Mouse (Mus musculus) cerebellum, postnatal 4 days (tissue): Measurements from ENCODE around the gene Fam151b.

Source experiments
- DNase-seq, 2 experiments: peaks; one replicate each; pipeline ENCODE4 v3.0.0; 2022; ENCODE audit warnings: low spot score in 2 of 2, mixed read lengths in 1 of 2

Fam151b gene

DNA sequence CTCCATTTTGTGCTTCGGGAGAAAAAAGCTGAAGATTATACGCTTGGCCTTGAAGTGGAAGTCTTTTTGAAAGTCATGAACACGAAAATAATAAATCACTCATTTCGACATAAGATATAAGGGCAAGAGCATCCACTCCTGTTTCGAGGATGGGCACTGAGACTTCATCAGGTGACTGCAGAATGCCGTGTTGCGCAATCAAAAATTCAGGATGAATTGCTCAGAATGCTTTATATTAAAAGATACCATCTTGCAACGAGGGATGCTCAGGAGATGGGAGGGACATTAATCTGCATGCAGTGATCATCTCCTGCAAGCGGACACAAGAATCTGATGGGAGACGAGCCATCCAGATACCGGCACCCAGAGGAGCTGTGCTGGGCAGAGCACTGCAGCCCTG is 64.2 kb downstream of the Fam151b start:
- no peak for DNase-seq

DNA sequence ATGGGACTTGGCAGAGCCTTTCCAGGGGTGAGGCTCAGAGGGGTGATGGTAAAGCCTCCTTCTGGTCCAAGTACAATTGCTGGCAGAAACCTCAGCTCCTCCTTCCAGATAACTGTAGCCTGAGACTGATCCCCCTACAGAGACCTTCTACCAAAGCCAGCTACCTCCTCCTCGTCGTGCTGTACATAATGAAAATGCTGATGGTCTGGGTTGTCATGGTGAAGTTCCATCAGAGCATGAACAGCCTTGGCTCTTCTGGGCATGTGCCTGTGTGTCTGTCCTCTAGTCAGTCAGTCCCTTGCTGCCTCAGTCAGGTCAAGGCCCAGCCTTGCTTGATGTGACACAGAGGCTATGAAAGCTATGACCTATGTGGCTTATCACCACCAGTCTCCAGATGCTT is 73.3 kb downstream of the Fam151b start:
- DNase-seq = no peak

GRCm38 (mm10) chr13:92403496-92403895 is 80.3 kb downstream of the Fam151b start:
- DNase-seq = no peak

GRCm38 (mm10) chr13:92402063-92402462 is 81.8 kb downstream of the Fam151b start:
- no peak for DNase-seq
